Comparison of ENCODE assay signal across 12 mouse cellular contexts in genomic region chr15:84593514-84593913, GRCm38 (mm10). TPM values are rescaled to one million over a fixed set of nuclear protein-coding genes. Genes with fewer than 3 reads are reported as not detected.
DNase-seq lines count a peak whose midpoint lies in the region; ATAC-seq and TF ChIP-seq lines count a peak whose summit lies in the region.
"Had no signal": no experiment of that assay in that cellular context is flagged by ENCODE, and none has a peak within 500 bp of the region (broad histone marks: within the 10 kb centered on the region; RNA-seq: fewer than 3 reads in every experiment).

No protein-coding gene starts in this region.

- TF ChIP-seq CTCF in liver, embryonic 14.5 days (IDR thresholded peaks at IDR 0.05; ENCODE audit: low read depth), result 0 out of 2 replicates have a peak, but pooled peaks have one; percentile 22
- TF ChIP-seq CTCF in bone marrow, adult 2 months (IDR thresholded peaks at IDR 0.05; ENCODE audit: control insufficient read depth, insufficient read depth, low read length), result peak; percentile 29; the same call in 1 of the 2 replicates

- no peaks in the 10 kb centered on the region for H3K9me3 ChIP-seq in liver, embryonic 14.5 days (ENCODE audit: control insufficient read depth, low read length)
- no peaks in the 10 kb centered on the region for H3K9me3 ChIP-seq in liver, embryonic 12.5 days (replicated peaks)
- H3K9me3 ChIP-seq in hindbrain, embryonic 10.5 days, result no peaks in the 10 kb centered on the region
- no peaks in the 10 kb centered on the region for H3K9me3 ChIP-seq in midbrain, embryonic 16.5 days (replicated peaks; ENCODE audit: control insufficient read depth, low read length, poor library complexity, severe bottlenecking)
- H3K9me3 ChIP-seq: heart, embryonic 15.5 days had no signal

- H3K4me2 ChIP-seq in liver, embryonic 14.5 days (ENCODE audit: low read depth), result no peak overlapping the region
- H3K4me2 ChIP-seq in liver, embryonic 12.5 days, result no peak overlapping the region
- no peak overlapping the region for H3K4me2 ChIP-seq in midbrain, embryonic 16.5 days (ENCODE audit: low read length)
- H3K4me2 ChIP-seq: heart, embryonic 15.5 days had no signal

- ATAC-seq in liver, embryonic 14.5 days (ENCODE audit: insufficient read depth), result no peak
- no peak for ATAC-seq in liver, embryonic 12.5 days
- 0 out of 2 replicates have a peak, but pooled peaks have one; percentile 13 for ATAC-seq in midbrain, embryonic 16.5 days
- no peak for ATAC-seq in erythroblast, adult 5-6 weeks (replicated peaks; ENCODE audit: low FRiP score, poor library complexity, severe bottlenecking)

- H3K27me3 ChIP-seq in liver, embryonic 14.5 days (ENCODE audit: control insufficient read depth, insufficient read depth, low read length), result no peaks in the 10 kb centered on the region
- H3K27me3 ChIP-seq in liver, embryonic 12.5 days (replicated peaks), result no peaks in the 10 kb centered on the region
- H3K27me3 ChIP-seq in hindbrain, embryonic 10.5 days (ENCODE audit: insufficient read depth, poor library complexity, severe bottlenecking), result 0 out of 2 replicates have a peak, but pooled peaks cover 8% of the 10 kb centered on the region
- no peaks in the 10 kb centered on the region for H3K27me3 ChIP-seq in midbrain, embryonic 16.5 days (ENCODE audit: control insufficient read depth, insufficient read depth, low read depth, low read length)

- WGBS in liver, embryonic 14.5 days (ENCODE audit: insufficient replicate concordance), result 56% methylated on average over 9 of the region's 9 CpGs
- WGBS in liver, embryonic 12.5 days (ENCODE audit: insufficient replicate concordance), result 51% methylated on average over 9 of the region's 9 CpGs
- 63% methylated on average over 9 of the region's 9 CpGs for WGBS in bone marrow, adult 2 months
- 20% methylated on average over 9 of the region's 9 CpGs for WGBS in hindbrain, embryonic 10.5 days
- 12% methylated on average over 9 of the region's 9 CpGs for WGBS in midbrain, embryonic 16.5 days

- H3K4me1 ChIP-seq in liver, embryonic 14.5 days (replicated peaks; ENCODE audit: control insufficient read depth in 2 of 2, insufficient read depth in 2 of 2, low read length in 1 of 2), result peaks cover 0 to 9% of the 10 kb centered on the region in 2 experiments; a peak in 1 of 4 replicates
- H3K4me1 ChIP-seq in liver, embryonic 12.5 days, result peaks cover 31% of the 10 kb centered on the region
- no peaks in the 10 kb centered on the region for H3K4me1 ChIP-seq in bone marrow, adult 2 months (ENCODE audit: control insufficient read depth, insufficient read depth, low read length)
- peaks cover 47% of the 10 kb centered on the region for H3K4me1 ChIP-seq in hindbrain, embryonic 10.5 days (replicated peaks)
- H3K4me1 ChIP-seq in midbrain, embryonic 16.5 days (ENCODE audit: control insufficient read depth, insufficient read depth, low read length), result peaks cover 22% of the 10 kb centered on the region

- no peaks in the 10 kb centered on the region for H3K36me3 ChIP-seq in liver, embryonic 14.5 days (replicated peaks; ENCODE audit: control insufficient read depth, insufficient read depth, low read depth)
- H3K36me3 ChIP-seq in liver, embryonic 12.5 days, result no peaks in the 10 kb centered on the region
- no peaks in the 10 kb centered on the region for H3K36me3 ChIP-seq in hindbrain, embryonic 10.5 days
- no peaks in the 10 kb centered on the region for H3K36me3 ChIP-seq in midbrain, embryonic 16.5 days (ENCODE audit: control insufficient read depth, insufficient read depth, low read length)
- H3K36me3 ChIP-seq: heart, embryonic 15.5 days had no signal

- no peak for DNase-seq in liver, embryonic 14.5 days (ENCODE audit: low read depth in 3 of 3, low spot score in 3 of 3)
- peak; percentile 64 for DNase-seq in hindbrain, embryonic 10.5 days (ENCODE audit: low spot score)
- no peak for DNase-seq in layer of hippocampus, adult 9-11 months
- no peak for DNase-seq in frontal cortex, postnatal 36 days (ENCODE audit: low spot score in 2 of 2)
- DNase-seq: adrenal gland, postnatal 25 days; spleen, adult 18-20 months had no signal

- no peak overlapping the region for H3K9ac ChIP-seq in liver, embryonic 14.5 days (replicated peaks)
- no peak overlapping the region for H3K9ac ChIP-seq in liver, embryonic 12.5 days
- H3K9ac ChIP-seq in midbrain, embryonic 16.5 days (ENCODE audit: low read depth, low read length), result peak overlapping the region; percentile 7; the same call in 1 of the 2 replicates
- H3K9ac ChIP-seq: heart, embryonic 15.5 days had no signal

- no peak for TF ChIP-seq EP300 in liver, embryonic 14.5 days (IDR thresholded peaks at IDR 0.05; ENCODE audit: low read depth)

- H3K4me3 ChIP-seq in liver, embryonic 14.5 days (ENCODE audit: insufficient read depth in 1 of 2, low read depth in 2 of 2, low read length in 2 of 2), result no peak overlapping the region
- H3K4me3 ChIP-seq in liver, embryonic 12.5 days, result no peak overlapping the region
- no peak overlapping the region for H3K4me3 ChIP-seq in bone marrow, adult 2 months (replicated peaks; ENCODE audit: control insufficient read depth, low read depth, low read length)
- no peak overlapping the region for H3K4me3 ChIP-seq in hindbrain, embryonic 10.5 days
- no peak overlapping the region for H3K4me3 ChIP-seq in midbrain, embryonic 16.5 days (ENCODE audit: low read depth, low read length)
- H3K4me3 ChIP-seq: heart, embryonic 15.5 days had no signal

- no peak for TF ChIP-seq POLR2A in bone marrow, adult 2 months (IDR thresholded peaks at IDR 0.05; ENCODE audit: borderline replicate concordance, control insufficient read depth, low read depth, low read length)

- no peak overlapping the region for H3K27ac ChIP-seq in liver, embryonic 14.5 days
- H3K27ac ChIP-seq in liver, embryonic 12.5 days, result no peak overlapping the region
- H3K27ac ChIP-seq in bone marrow, adult 2 months (ENCODE audit: control insufficient read depth, insufficient read depth, low read depth, low read length, poor library complexity), result no peak overlapping the region
- H3K27ac ChIP-seq in hindbrain, embryonic 10.5 days, result peak overlapping the region; percentile 29
- H3K27ac ChIP-seq in midbrain, embryonic 16.5 days (ENCODE audit: low read length), result no peak overlapping the region
- H3K27ac ChIP-seq: heart, embryonic 15.5 days had no signal

RNA-seq across cellular contexts. Expression of gene Rtl6, which starts 35.9 kb away (rescaled TPM):
- 0.52 and 0.56 TPM in 2 replicates for polyA plus RNA-seq in liver, embryonic 14.5 days (2012; rRNA removed)
- 0.44 and 0.52 TPM in 2 replicates for polyA plus RNA-seq in liver, embryonic 14.5 days (2014; fragmentation: Nextera tagmentation; extraction: Ambion mirVana)
- 2.1 and 2.6 TPM in 2 replicates for polyA plus RNA-seq in liver, embryonic 12.5 days (2016; fragmentation: Nextera tagmentation; extraction: Ambion mirVana)
- polyA plus RNA-seq in bone marrow, adult 2 months (2011; ENCODE audit: insufficient read depth, insufficient read length, low replicate concordance, missing spikeins), result 0.90 and 2.1 TPM in 2 replicates
- polyA plus RNA-seq in hindbrain, embryonic 10.5 days (2016; fragmentation: Nextera tagmentation; extraction: Ambion mirVana), result 27.2 and 38.2 TPM in 2 replicates
- 75.4 and 79.1 TPM in 2 replicates for polyA plus RNA-seq in midbrain, embryonic 16.5 days (2015; fragmentation: Nextera tagmentation; extraction: Ambion mirVana)
- 0.58 TPM in 1 of 2 replicates, not detected in the other for total RNA-seq in erythroblast, adult 5-6 weeks (2015; ENCODE audit: low replicate concordance)
- total RNA-seq in erythroblast, adult 5-6 weeks (2017; ENCODE audit: low replicate concordance), result 0.42 and 0.77 TPM in 2 replicates
- total RNA-seq: MEL had no signal
